8 mouse cellular contexts compared by ENCODE assay signal in the genomic region with DNA sequence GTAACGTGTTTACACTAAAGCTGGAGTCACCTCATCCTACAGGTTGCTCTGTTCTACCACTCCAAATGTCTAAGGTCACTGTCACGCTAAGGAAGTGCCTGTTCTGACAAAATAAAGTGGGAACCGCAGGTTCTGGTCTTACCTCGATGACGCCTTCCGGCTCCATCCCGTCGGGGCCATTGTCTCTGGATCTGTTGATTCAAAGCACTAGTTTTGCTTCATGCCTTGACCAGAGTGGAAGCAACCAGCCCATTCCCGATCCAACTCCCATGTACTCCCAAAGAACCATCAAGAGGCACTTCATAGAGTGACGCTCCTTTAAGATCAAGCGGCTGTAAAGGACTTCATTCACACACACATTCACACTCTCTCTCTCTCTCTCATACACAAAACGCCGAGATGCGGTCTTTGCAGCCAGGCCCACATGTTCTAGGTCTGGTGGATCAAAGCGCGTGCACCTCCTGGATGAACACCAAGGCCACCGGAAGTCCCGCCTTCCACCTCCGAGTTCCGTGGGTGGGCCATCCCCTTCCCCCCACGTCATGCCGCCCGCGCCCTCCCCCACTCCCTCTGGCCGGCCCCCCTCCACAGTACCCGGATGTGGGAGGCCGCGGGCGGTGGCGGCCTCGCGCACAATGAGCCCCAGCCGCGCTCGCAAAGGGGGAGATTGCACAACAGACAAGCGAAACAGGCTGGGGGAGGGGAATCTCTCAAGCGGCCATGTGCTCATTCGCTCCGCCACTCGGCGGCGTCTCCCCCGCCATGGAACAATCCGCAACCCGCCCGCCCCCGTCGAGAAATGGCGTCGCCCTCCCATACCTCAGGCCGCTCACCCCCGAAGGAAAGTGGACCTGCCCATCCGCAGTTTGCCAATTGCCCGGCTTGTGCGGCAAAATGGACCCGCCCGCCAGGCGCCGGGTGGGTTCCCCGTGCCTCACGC. TPM values are rescaled to one million over a fixed set of nuclear protein-coding genes. Genes with fewer than 3 reads are reported as not detected.
DNase-seq lines count a peak whose midpoint lies in the region; ATAC-seq lines count a peak whose summit lies in the region.

No protein-coding gene starts in this region.

- peak overlapping the region; percentile 85 for H3K4me3 ChIP-seq in hindbrain, embryonic 14.5 days (replicated peaks; ENCODE audit: low read length)

- DNase-seq in NIH3T3 (ENCODE audit: low read depth) = peak; percentile 99
- DNase-seq in cerebellum, postnatal 10 days = peak; percentile 99
- DNase-seq in frontal cortex, postnatal 14 days (ENCODE audit: low spot score in 2 of 2) = peak; percentile 84 to 88
- peak; percentile 94 for DNase-seq in hindbrain, embryonic 14.5 days (ENCODE audit: low spot score)
- DNase-seq in layer of hippocampus, postnatal 36 days = peak; percentile 90 to 92
- peak; percentile 97 for DNase-seq in lung, postnatal 36 days
- DNase-seq in retina, postnatal 1 day = peak; percentile 98
- peak; percentile 76 to 91 for DNase-seq in urinary bladder, adult 18-20 months (ENCODE audit: low spot score in 2 of 2)

- no peaks in the 10 kb centered on the region for H3K9me3 ChIP-seq in hindbrain, embryonic 14.5 days (ENCODE audit: control insufficient read depth, low read length)

- peak overlapping the region; percentile 90 for H3K9ac ChIP-seq in hindbrain, embryonic 14.5 days

- H3K27me3 ChIP-seq in hindbrain, embryonic 14.5 days (ENCODE audit: control insufficient read depth, insufficient read depth, low read length) = no peaks in the 10 kb centered on the region

- H3K27ac ChIP-seq in hindbrain, embryonic 14.5 days = peak overlapping the region; percentile 92

- H3K4me2 ChIP-seq in hindbrain, embryonic 14.5 days (replicated peaks) = peak overlapping the region; percentile 99

- H3K4me1 ChIP-seq in hindbrain, embryonic 14.5 days (replicated peaks; ENCODE audit: control insufficient read depth, insufficient read depth, low read length) = peaks cover 16% of the 10 kb centered on the region

- ATAC-seq in hindbrain, embryonic 14.5 days (ENCODE audit: low FRiP score) = peak; percentile 80

- 1% methylated on average over 61 of the region's 61 CpGs for WGBS in hindbrain, embryonic 14.5 days

- H3K36me3 ChIP-seq in hindbrain, embryonic 14.5 days (replicated peaks; ENCODE audit: control insufficient read depth, insufficient read depth) = peaks cover 79% of the 10 kb centered on the region

RNA-seq across cellular contexts. Expression of gene Eif4a1, which starts 1.2 kb away (rescaled TPM):
- 559 and 579 TPM in 2 replicates for polyA plus RNA-seq in hindbrain, embryonic 14.5 days (2014; fragmentation: Nextera tagmentation; extraction: Ambion mirVana)
- 100 to 1,000 TPM; 352 to 354 TPM for total RNA-seq in layer of hippocampus, postnatal 36 days (2021)

RNA-seq across cellular contexts. Expression of gene Cd68, which starts 5.1 kb away (rescaled TPM):
- polyA plus RNA-seq in hindbrain, embryonic 14.5 days (2014; fragmentation: Nextera tagmentation; extraction: Ambion mirVana) = 8.0 and 10.3 TPM in 2 replicates
- total RNA-seq in layer of hippocampus, postnatal 36 days (2021) = 10 to 100 TPM; 11.9 to 13.5 TPM

RNA-seq across cellular contexts. Expression of gene Mpdu1, which starts 8.6 kb away (rescaled TPM):
- 47.4 and 63.7 TPM in 2 replicates for polyA plus RNA-seq in hindbrain, embryonic 14.5 days (2014; fragmentation: Nextera tagmentation; extraction: Ambion mirVana)
- total RNA-seq in layer of hippocampus, postnatal 36 days (2021) = 10 to 100 TPM; 55.0 to 58.8 TPM

RNA-seq across cellular contexts. Expression of gene Senp3, which starts 10.8 kb away (rescaled TPM):
- 96.2 and 99.2 TPM in 2 replicates for polyA plus RNA-seq in hindbrain, embryonic 14.5 days (2014; fragmentation: Nextera tagmentation; extraction: Ambion mirVana)
- total RNA-seq in layer of hippocampus, postnatal 36 days (2021) = 100 to 1,000 TPM; 101 to 122 TPM

RNA-seq across cellular contexts. Expression of gene Tnfsf13, which starts 14.5 kb away (rescaled TPM):
- 0.20 and 0.55 TPM in 2 replicates for polyA plus RNA-seq in hindbrain, embryonic 14.5 days (2014; fragmentation: Nextera tagmentation; extraction: Ambion mirVana)
- total RNA-seq in layer of hippocampus, postnatal 36 days (2021) = 1 to 10 TPM; 2.1 to 3.1 TPM

Comparison
In these comparisons a context has a peak if more than half of its experiments do, and no peak if none do; other contexts are left out.
1. Peak in every context shown above with its lines: DNase-seq, ATAC-seq, H3K4me3 ChIP-seq and H3K27ac ChIP-seq.